Mouse (Mus musculus) ovary, postnatal 10 days (tissue): ENCODE data around the gene Psph.
A peak's percentile ranks its signal among the peaks of the same experiment; 100 is the strongest.
"Not testable (repeated sequence)": the region's sequence is repeated elsewhere in the genome, so short reads cannot be mapped to it uniquely, and the experiment has no call there.

Experiments
- DNase-seq: peaks from one replicate; pipeline ENCODE4 v3.0.0; 2022; ENCODE audit warnings: low spot score

Gene Psph

DNA sequence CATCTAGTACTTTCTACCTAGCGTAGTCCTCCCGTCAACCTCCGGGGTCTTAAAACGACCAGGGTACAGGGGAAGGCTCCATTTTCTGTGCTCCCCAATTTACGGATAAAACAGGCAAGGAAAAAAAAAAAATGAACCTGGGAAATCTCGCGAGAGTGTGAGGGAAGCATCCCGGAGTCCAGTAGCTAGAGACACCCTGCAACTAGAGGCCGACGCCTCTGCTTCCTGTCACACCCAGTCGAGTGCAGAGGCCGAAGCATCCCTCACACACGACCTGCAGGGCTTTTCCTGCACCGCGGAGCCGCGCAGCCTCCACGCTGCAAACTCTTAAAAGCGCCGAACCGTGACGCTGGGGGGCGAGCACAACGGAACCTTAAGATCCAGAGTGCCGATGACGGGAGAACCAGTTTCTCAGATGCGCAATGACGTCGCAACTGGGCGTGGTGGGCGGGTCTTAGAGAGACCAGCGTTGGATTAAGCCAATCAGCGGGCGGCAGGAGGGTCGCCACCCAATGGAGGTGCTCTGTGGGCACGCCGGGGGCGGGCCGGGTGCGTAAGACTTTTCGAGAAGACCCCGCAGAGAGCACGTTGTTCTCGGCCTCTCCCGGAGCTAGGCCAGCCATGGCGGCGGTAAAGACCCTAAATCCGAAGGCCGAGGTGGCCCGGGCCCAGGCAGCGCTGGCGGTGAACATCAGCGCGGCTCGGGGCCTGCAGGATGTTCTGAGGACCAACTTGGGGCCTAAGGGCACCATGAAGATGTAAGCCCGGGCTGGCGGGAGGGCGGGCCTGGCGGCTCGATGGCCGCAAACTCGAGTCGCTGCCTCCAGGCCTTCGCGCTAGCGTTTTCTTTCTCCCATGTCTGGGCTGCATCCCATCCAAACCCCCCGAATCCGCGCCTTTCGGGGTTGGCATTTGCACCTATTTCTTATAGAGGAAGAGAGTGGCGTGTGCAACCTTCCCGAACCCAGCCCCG is at the start of gene Psph:
TSS of gene Psph (minus strand) at position 632 of the 973 bp plus-strand sequence.
- DNase-seq, result peak; percentile 96

DNA sequence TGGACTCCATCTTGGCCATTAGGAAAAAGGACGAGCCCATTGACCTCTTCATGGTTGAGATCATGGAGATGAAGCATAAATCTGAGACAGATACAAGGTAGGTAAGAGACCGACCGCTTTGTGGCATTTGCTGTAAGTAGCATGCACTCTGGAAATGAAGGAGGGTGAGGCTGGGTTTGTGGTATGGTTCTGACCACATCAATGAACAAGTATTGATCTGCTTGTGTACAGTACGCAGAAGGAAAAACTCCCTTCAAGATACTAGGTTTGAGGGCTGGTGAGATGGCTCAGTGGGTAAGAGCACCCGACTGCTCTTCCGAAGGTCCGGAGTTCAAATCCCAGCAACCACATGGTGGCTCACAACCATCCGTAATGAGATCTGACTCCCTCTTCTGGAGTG is 3.3 kb upstream of the Psph start:
- not testable (repeated sequence) for DNase-seq

- DNase-seq, result no peak
These were observed 757 bp upstream of the Psph start for GRCm38 (mm10) chr5:129787818-129788593.

GRCm38 (mm10) chr5:129786161-129786560 is 1.1 kb downstream of the Psph start:
- no peak for DNase-seq

DNA sequence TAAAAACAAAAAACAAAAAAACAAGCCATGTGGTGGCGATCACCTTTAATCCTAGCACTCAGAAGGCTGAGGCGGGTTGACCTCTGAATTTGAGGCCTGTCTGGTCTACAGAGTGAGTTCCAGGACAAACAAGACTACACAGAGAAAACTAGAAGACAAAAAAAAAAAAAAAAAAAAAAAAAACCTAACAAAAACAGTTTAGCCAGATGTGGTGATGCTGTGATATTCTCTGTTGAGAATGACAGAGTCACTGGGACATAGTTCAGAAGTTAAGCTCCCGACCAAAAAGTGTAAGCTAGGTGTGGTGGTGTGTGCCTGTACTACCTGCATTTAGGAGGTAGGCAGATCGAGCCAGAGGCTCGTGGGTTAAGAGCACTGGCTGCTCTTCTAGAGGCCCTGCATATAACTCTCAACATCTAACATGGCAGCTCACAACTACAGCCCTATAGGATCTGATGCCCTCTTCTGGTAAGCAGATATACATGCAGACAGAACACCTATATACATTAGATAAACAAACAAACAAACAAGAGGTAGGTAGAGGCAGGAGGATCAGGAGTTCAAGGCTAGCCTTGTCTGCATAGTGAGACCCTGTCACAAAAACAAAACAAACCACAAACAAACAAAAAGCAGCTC is 1.9 kb downstream of the Psph start:
- no peak for DNase-seq

DNA sequence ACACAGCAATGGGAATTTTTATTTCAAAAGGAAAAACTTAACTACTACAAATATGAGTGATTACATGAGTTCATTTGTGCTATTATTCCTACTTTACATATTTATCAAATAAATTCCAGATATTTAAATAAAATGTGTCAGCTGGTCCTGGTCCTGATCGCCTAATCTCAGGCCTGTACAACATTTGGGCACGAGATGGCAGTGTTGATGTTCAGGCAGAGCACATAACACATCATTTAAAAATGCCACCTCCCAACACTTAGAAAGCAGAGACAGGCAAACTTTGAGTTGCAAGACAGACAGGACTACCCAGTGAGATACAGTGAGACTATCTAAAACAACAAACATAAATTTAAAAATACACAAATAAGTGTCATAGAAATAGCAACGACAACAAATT is 5.0 kb downstream of the Psph start:
- DNase-seq, result no peak

- no peak for DNase-seq
These were observed 7.1 kb downstream of the Psph start for GRCm38 (mm10) chr5:129780131-129780530.

GRCm38 (mm10) chr5:129778996-129779716 is 8.1 kb downstream of the Psph start:
- DNase-seq, result peak; percentile 65

DNA sequence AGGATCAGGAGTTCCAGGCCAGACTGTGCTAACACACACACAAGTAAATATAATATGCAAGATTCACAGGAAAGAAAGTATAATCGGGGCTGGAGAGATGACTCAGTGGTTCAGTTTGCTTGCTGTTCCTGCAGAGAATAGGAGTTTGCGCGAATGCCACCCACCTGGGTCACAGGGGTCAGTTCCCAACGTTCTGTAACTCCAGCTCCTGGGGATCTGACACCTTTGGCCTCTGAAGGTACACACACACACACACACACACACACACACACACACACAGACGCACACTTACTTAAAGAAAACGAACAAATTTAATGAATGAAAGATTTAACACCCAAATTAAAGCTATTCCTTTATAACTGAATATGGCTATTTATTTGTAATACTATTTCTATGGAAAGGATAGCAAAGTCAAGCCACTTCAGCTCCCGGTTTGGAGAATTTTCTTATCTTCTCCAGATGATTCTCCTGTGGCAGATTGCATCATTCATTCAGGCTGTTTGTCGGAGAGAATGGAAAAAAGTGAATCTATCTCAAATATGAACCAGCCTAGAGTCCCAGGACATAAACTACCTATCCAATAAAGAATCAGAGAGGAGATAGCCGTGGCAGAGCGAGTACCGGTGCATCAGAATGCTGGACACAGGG is 8.8 kb downstream of the Psph start:
- no peak for DNase-seq

GRCm38 (mm10) chr5:129774661-129775060 is 12.6 kb downstream of the Psph start:
- no peak for DNase-seq

- DNase-seq, result not testable (repeated sequence)
These were observed 13.9 kb downstream of the Psph start for GRCm38 (mm10) chr5:129773330-129773729.

DNA sequence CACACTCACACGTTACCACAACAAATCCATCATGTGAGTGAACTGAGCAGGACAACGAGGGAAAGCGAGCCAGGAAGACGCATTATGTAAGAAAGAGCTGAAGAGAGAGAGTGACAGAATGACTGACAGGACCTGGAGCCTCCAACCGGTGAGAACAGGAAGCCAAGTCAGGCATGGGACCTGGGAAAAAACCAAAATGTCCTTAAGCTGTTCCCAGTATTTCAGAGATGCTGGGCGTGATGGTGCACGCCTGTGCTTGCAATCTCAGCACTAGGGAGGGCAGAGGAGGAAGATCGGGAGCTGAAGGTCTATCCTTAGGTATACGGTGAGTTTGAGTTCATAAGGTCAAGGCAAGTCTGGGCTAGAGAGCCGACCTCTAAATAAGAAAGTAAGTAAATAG is 14.8 kb downstream of the Psph start:
- no peak for DNase-seq

DNA sequence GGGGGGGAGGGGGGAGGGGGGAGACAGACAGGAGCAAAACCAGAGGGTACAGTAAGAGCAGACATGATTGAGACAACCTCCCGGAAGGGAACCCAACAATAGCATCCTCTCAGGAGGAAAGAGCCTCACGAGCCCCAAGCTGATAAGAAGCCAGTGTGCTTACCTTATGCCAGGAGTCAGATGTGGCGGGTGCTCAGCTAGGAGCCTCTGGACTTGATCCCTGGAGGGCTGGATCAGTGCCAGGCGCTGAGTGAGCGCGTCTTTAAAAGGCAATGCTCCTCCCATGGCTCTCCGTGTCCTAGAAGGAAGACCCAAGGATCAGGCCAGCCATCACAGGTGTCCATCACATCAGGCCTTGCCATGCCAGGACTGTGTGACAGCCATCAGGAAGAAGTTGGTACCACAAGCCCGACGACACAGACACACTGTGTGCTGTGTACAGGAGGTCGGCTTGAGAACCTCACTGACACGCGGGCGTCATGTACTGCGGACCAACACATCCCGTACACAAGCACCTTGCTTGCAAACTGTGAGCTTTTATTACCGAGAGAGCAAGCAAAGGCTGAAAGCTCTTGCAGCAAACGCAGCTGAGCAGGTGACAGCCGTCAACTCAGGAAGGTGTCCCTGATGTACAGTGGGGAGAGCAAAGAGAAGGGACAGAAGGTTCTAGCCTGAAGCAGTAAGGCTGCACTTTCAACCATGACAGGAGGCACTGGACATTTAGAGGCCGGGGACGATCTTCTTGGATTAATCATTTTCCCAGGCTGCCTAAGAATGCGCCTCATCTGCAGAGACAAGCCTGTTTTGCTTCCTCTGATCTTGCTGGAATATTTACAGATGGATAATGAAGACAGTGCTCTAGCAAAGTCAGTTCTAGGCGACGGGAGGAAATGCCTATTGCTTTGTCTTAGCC is 16.6 kb downstream of the Psph start:
- no peak for DNase-seq

GRCm38 (mm10) chr5:129761865-129762540 is 25.2 kb downstream of the Psph start:
- DNase-seq, result no peak

DNA sequence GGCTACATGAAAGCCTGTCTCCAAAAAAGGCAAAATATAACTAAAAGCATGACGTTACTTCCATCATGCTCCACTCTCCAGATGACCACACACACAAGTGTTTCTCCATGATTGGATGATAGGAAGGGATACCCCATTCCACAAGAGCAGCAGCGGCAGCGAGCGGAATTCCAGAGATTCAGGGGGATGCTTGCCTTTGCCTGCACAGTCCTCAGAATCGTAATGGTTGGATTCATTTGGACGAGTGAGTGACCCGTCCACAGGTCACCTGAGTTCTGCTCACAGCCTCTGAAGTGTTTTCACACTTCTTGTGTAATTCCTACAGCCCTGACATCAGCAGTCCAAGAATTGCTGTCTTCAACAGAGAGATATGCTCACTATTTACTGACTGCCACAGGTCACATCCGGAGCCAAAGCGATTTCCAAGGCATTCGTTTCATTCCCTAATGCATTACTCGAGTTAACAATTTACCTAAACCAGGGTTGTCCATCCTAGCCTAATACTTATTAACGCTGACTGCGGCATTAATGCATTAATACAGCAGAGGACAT is 27.2 kb downstream of the Psph start:
- DNase-seq, result no peak

- no peak for DNase-seq
These were observed 30.4 kb downstream of the Psph start for GRCm38 (mm10) chr5:129756886-129757285.

DNA sequence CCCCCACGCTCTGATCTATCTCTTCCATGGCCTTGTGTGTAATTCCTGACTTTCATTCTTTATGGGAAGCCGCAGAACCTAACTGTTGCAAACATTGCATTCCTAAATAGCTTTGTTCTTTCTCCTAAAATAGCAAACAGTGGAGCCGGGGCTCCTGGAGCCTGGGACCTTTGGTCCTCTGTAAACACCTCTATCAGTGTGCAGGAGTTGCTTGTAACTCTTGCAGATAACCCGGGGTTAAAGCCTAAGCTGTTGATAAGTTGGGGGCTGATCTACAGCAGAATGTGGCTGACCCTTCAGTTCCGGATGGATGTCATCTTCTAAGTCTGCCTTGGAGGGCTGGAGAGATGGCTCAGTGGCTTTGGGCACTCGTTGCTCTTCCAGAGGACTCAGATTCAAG is 43.2 kb downstream of the Psph start:
- no peak for DNase-seq

GRCm38 (mm10) chr5:129742903-129743488 is 44.3 kb downstream of the Psph start:
- DNase-seq, result no peak

DNA sequence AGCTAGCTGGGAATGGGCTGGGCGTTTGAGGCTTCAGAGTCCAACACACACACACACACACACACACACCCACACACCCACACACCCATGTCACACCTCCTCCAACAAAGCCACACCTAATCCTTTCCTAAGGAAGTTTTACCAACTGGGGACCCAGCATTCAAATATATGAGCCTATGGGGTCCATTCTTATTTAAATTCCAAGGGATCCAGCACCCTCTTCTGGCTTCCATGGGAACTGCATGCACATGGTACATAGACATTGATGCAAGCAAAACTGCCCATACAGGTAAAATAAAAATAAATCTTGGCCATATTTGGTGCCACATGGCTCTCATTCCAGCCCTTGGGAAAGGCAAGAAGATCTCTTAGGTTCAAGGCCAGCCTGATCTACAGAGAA is 46.3 kb downstream of the Psph start:
- no peak for DNase-seq
